Mouse (Mus musculus): ENCODE data around the gene Papola. TPM values are rescaled to one million over a fixed set of nuclear protein-coding genes. Genes with fewer than 3 reads are reported as not detected.

Papola gene
- polyA plus RNA-seq, 1 experiment from 2014 or later: 81.6 TPM

DNA sequence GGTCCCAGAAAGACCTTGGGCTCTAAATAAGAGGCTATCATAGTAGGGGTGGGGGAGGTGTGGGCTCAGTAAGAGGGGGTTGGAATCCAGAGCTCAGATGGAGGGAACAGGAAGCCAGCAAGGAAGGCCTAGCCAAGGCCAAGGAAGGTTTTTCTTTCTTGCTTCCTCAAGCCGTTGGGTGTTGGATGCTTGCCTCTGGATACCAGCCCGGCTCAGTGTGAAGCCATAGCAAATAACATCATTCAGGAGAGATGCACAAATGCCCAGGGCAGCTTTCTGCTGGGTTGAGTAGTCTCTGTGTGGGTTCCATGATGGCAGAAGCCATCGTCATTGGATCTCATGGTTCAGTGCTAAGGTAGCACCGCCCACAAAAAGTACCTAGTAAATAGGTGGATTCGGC lies 94.3 kb downstream of the Papola start:
- H3K4me3 ChIP-seq (ENCODE audit: low read depth, low read length): no peak overlapping the region
- H3K9me3 ChIP-seq (replicated peaks; ENCODE audit: control insufficient read depth, low read length): no peaks in the 10 kb centered on the region
- H3K27me3 ChIP-seq (ENCODE audit: control insufficient read depth, insufficient read depth, low read depth, low read length): no peaks in the 10 kb centered on the region
- no peak for ATAC-seq (ENCODE audit: low read depth)
- 66% methylated on average over 5 of the region's 5 CpGs for WGBS (ENCODE audit: insufficient replicate concordance)
- no peak overlapping the region for H3K9ac ChIP-seq (ENCODE audit: low read depth, low read length)
- H3K4me2 ChIP-seq (ENCODE audit: low read depth, low read length): no peak overlapping the region
- no peak overlapping the region for H3K27ac ChIP-seq (ENCODE audit: low read length)
- no peaks in the 10 kb centered on the region for H3K36me3 ChIP-seq (ENCODE audit: control insufficient read depth, insufficient read depth)
- no peaks in the 10 kb centered on the region for H3K4me1 ChIP-seq (ENCODE audit: control insufficient read depth, low read depth, low read length)

DNA sequence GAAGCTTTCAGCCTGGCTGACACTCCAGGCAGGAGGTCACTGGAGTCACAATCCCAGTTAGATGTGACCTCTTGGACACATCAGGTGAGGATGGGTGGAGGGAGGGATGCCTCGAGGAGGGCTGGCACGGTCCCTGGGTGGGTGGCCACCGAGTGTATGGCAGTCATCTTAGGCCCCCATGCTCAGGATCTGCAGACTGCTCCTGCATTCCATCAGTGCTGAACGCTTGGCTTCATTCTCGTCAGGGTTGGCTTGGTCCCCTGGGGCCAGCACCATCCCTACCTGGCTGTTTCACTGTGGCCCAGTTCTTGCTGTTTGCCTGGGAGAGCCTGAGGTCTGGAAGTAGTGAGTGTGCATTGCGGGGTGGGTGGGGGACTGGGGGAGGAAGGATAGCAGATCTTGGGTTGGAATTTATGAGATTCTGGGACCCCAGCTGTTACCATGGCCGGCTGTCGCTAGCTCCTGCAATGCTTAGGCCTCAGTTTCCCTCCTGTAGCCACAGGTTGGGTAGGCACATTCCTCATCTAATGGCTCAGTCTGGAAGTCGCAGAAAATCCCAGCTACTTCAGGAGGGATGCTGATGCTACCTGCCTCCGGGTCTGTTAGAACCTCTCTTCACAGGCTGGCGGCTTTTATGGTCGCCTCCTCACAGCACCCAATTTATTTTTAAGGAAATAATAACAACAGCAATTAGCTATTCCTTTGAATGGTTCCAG lies 99.5 kb downstream of the Papola start:
- no peak for ATAC-seq (ENCODE audit: low read depth)
- no peaks in the 10 kb centered on the region for H3K27me3 ChIP-seq (ENCODE audit: control insufficient read depth, insufficient read depth, low read depth, low read length)
- H3K4me1 ChIP-seq (ENCODE audit: control insufficient read depth, low read depth, low read length): no peaks in the 10 kb centered on the region
- no peak overlapping the region for H3K27ac ChIP-seq (ENCODE audit: low read length)
- WGBS (ENCODE audit: insufficient replicate concordance): 63% methylated on average over 12 of the region's 12 CpGs
- no peak overlapping the region for H3K4me2 ChIP-seq (ENCODE audit: low read depth, low read length)
- H3K9me3 ChIP-seq (replicated peaks; ENCODE audit: control insufficient read depth, low read length): no peaks in the 10 kb centered on the region
- no peaks in the 10 kb centered on the region for H3K36me3 ChIP-seq (ENCODE audit: control insufficient read depth, insufficient read depth)
- no peak overlapping the region for H3K4me3 ChIP-seq (ENCODE audit: low read depth, low read length)
- no peak overlapping the region for H3K9ac ChIP-seq (ENCODE audit: low read depth, low read length)

DNA sequence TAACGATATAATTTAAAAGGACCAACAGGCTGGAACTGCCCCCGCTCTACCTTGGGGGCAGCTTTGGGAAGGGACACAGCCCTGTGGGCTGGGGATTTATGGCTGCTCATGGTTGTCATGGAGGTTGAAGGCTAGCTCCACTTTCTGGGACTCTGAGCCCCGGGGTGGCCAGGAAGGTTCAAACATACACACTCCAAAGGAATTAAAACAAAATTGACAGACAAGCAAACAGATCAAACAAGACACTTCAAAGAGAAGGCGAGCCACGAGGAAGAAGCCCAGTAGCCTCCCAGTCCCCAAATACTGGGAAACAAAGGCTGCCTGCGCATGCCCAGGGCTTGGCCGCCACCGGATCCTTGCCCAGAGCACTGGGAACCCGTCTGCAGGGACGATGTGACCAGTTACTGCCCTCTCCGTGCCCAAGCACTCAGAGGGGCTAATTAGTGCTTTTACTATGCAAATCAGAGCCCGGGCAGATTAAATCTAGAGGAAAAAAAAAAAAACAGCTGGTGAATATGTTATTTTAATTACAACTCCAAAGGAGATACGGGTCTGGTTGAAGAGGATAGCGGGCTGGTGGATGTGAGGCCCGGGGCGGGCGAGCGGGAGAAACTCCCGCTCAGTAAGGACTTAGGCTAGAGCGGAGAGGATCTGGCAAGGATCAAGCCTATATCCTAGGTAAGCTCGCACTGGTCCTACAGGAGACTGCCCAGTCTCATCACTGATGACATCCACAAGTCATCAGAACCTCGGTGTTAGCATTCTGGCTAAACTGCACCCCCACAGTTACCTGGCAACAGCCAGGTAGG lies 100.2 kb downstream of the Papola start:
- Histone ChIP-seq H3K36me3 (ENCODE audit: control insufficient read depth, insufficient read depth) (no peaks in the 10 kb centered on the region), H3K4me1 (ENCODE audit: control insufficient read depth, low read depth, low read length) (no peaks in the 10 kb centered on the region), H3K9me3 (replicated peaks; ENCODE audit: control insufficient read depth, low read length) (no peaks in the 10 kb centered on the region), H3K9ac (ENCODE audit: low read depth, low read length) (no peak overlapping the region), H3K27ac (ENCODE audit: low read length) (no peak overlapping the region), H3K27me3 (ENCODE audit: control insufficient read depth, insufficient read depth, low read depth, low read length) (no peaks in the 10 kb centered on the region), H3K4me2 (ENCODE audit: low read depth, low read length) (no peak overlapping the region), H3K4me3 (ENCODE audit: low read depth, low read length) (no peak overlapping the region)
- WGBS (ENCODE audit: insufficient replicate concordance): 36% methylated on average over 22 of the region's 22 CpGs
- no peak for ATAC-seq (ENCODE audit: low read depth)

Small RNA genes within 50 kb of the gene (microRNA-seq; reads per million reads assigned to microRNA genes)
- 4.2 reads per million, percentile 15 among the genes with 10 or more reads in this experiment for gene Gm22120

Other genes with a start within 250 kb of the Papola start
- gene Bdkrb2, start 221.5 kb upstream of the Papola start, polyA plus RNA-seq (2015; fragmentation: Nextera tagmentation; extraction: Ambion mirVana): 0.04 TPM in 1 of 2 replicates, not detected in the other
- 0.06 and 0.07 TPM in 2 replicates for gene Bdkrb1, start 181.6 kb upstream of the Papola start, polyA plus RNA-seq (2015; fragmentation: Nextera tagmentation; extraction: Ambion mirVana)
- 10.1 and 11.2 TPM in 2 replicates for gene Gskip, start 99.9 kb upstream of the Papola start, polyA plus RNA-seq (2015; fragmentation: Nextera tagmentation; extraction: Ambion mirVana)
- 6.7 and 7.3 TPM in 2 replicates for gene Atg2b, start 99.5 kb upstream of the Papola start, polyA plus RNA-seq (2015; fragmentation: Nextera tagmentation; extraction: Ambion mirVana)
- 0.09 and 0.34 TPM in 2 replicates for gene Ak7, start 78.7 kb upstream of the Papola start, polyA plus RNA-seq (2015; fragmentation: Nextera tagmentation; extraction: Ambion mirVana)
- gene Vrk1, start 225.5 kb downstream of the Papola start, polyA plus RNA-seq (2015; fragmentation: Nextera tagmentation; extraction: Ambion mirVana): 69.1 and 74.1 TPM in 2 replicates

All from liver, embryonic 16.5 days (tissue).